Mouse (Mus musculus) C2C12 (cell line): ENCODE results near the gene Ctsf. TPM values are rescaled to one million over a fixed set of nuclear protein-coding genes. Genes with fewer than 3 reads are reported as not detected.

Experiments
- H3K27me3 ChIP-seq: one replicate; pipeline ENCODE4 v1.6.1; 2011; ENCODE audit not compliant: control insufficient read depth, insufficient read depth, insufficient read length
- H3K36me3 ChIP-seq: one replicate; pipeline ENCODE4 v1.6.1; 2011; ENCODE audit not compliant: control insufficient read depth, insufficient read depth
- H3K4me3 ChIP-seq: one replicate; pipeline ENCODE4 v1.5.1; 2011; ENCODE audit warnings: mild to moderate bottlenecking, control low read depth; ENCODE audit not compliant: poor library complexity, insufficient read depth, severe bottlenecking
- H3K79me2 ChIP-seq: one replicate; pipeline ENCODE4 v1.6.1; 2011; ENCODE audit not compliant: control insufficient read depth, insufficient read depth
- H3K79me3 ChIP-seq: one replicate; pipeline ENCODE4 v1.6.1; 2011; ENCODE audit warnings: low read depth, control low read depth
- H3ac ChIP-seq: one replicate; pipeline ENCODE3; 2011; ENCODE audit warnings: low read depth; ENCODE audit not compliant: control insufficient read depth, insufficient read length
- CEBPB ChIP-seq: IDR thresholded peaks from one replicate; pipeline ENCODE4 v1.6.1; 2011; ENCODE audit warnings: low read depth, mild to moderate bottlenecking, control low read depth, moderate library complexity
- CTCF ChIP-seq: IDR thresholded peaks from one replicate; pipeline ENCODE4 v1.5.1; 2011; ENCODE audit not compliant: control insufficient read depth, insufficient read depth, insufficient read length
- FOSL1 ChIP-seq: IDR thresholded peaks from one replicate; pipeline ENCODE4 v1.8.0; 2011; ENCODE audit warnings: mild to moderate bottlenecking, low read length; ENCODE audit not compliant: poor library complexity, insufficient read depth, severe bottlenecking
- MAX ChIP-seq: IDR thresholded peaks from one replicate; pipeline ENCODE4 v1.6.1; 2011; ENCODE audit warnings: mild to moderate bottlenecking, control low read depth
- MYOD1 ChIP-seq: IDR thresholded peaks from one replicate; pipeline ENCODE4 v1.6.1; 2011; ENCODE audit warnings: low read depth; ENCODE audit not compliant: control insufficient read depth, insufficient read length
- MYOG ChIP-seq: IDR thresholded peaks from one replicate; pipeline ENCODE4 v1.6.1; 2011; ENCODE audit not compliant: control insufficient read depth, insufficient read length; ENCODE audit errors: extremely low read depth
- USF1 ChIP-seq: IDR thresholded peaks from one replicate; pipeline ENCODE4 v1.6.1; 2011; ENCODE audit warnings: low read depth, mild to moderate bottlenecking, control low read depth, moderate library complexity
- polyA plus RNA-seq: library from polyadenylated mRNA; unstranded; fragments of >200 nt; fragmentation: generic; extraction: Trizol; gene quantifications from one replicate; pipeline ENCODE4 v1.2.1, GENCODE M21; 2012; ENCODE audit warnings: missing spikeins

The Ctsf gene
- polyA plus RNA-seq, 1 experiment, result 1.2 TPM

DNA sequence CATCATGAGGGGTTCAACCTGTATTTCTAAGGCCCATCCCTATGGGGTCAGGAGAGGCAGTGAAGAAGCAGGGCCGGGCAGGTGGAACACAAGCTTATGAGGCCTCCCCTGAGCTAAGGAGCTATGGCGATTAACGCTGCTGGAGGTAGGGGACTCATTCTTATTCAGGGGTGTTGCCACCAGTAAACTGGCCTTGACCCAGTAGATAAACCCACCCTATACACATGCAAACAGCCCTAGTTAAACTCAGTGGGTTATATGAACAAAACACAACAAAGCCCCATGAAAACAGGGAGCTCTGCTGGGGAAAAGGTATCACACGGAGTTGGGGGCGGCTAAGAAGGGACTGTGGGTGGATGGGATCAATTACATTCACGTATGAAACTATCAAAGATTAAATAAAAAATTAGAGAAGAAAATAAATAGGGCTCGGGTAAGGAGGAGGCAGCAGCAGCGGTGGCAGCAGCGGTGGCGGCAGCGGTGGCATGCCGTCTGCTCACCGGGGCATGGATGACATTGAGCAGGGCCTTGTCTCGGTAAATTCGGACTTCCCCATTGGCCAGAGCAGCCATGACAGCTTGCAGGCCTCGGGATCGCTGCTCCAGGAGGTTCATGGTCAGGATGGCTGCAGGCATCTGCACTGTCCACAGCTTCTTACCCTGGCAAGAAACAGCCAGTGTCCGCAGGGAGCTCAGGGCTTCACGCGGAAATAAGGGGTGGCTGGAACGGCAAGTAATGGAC lies 42.0 kb downstream of the Ctsf start:
- no peaks in the 10 kb centered on the region for H3K27me3 ChIP-seq
- no peaks in the 10 kb centered on the region for H3K36me3 ChIP-seq
- TF ChIP-seq MAX (no peak), FOSL1 (no peak), MYOG (no peak), CTCF (no peak), MYOD1 (no peak), CEBPB (no peak), USF1 (no peak)
- no peaks in the 10 kb centered on the region for H3K79me2 ChIP-seq
- H3K79me3 ChIP-seq, result no peaks in the 10 kb centered on the region
- no peak overlapping the region for H3K4me3 ChIP-seq
- no peak overlapping the region for H3ac ChIP-seq

DNA sequence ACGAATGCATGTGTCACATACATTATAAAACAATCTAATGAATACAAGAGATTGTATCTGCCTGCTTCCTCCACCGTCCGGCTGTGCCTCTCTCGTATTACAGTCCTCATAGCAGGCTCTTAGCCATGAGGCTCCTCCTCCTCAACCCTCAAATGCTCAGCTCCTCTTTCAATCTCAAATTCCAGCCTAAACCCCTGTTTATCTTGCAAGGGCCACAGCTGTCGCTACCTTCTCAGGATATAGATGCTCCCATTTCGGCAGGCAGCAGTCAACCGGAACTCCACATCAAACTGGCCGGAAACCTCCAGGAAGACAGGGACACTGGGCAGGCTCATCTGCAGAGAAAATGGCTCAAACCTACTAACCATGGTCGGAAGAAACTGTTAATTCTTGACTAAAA lies 44.0 kb downstream of the Ctsf start:
- no peaks in the 10 kb centered on the region for H3K79me3 ChIP-seq
- no peak overlapping the region for H3K4me3 ChIP-seq
- no peaks in the 10 kb centered on the region for H3K27me3 ChIP-seq
- no peaks in the 10 kb centered on the region for H3K36me3 ChIP-seq
- no peak overlapping the region for H3ac ChIP-seq
- H3K79me2 ChIP-seq, result no peaks in the 10 kb centered on the region
- no peak for TF ChIP-seq CTCF
- no peak for TF ChIP-seq CEBPB
- TF ChIP-seq FOSL1, result no peak
- TF ChIP-seq MAX, result no peak
- peak; percentile 17 for TF ChIP-seq MYOD1
- TF ChIP-seq USF1, result no peak
- no peak for TF ChIP-seq MYOG

DNA sequence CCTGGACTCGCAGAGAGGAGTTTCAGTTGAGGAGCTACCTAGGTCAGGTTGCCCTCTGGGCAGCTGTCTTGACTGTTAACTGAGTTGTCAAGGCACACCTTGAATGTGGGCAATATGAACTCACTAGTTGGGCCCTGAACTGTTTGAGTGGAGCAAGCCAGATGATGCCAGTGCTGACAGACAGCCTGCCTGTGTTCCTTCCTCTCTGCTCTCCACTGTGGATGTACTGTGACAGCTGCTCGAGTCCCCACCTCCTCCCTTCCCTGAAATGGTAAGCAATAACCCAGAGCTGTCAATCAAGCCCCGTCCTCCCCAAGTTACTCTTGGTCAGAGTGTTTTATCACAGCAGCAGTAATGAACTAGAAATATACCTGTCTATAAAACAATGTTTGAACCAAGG lies 45.0 kb downstream of the Ctsf start:
- Histone ChIP-seq H3K27me3 (no peaks in the 10 kb centered on the region), H3K4me3 (no peak overlapping the region), H3ac (no peak overlapping the region), H3K79me3 (no peaks in the 10 kb centered on the region), H3K36me3 (no peaks in the 10 kb centered on the region), H3K79me2 (no peaks in the 10 kb centered on the region)
- TF ChIP-seq CTCF (no peak), FOSL1 (no peak), CEBPB (no peak), MAX (no peak), USF1 (no peak), MYOD1 (no peak), MYOG (no peak)

DNA sequence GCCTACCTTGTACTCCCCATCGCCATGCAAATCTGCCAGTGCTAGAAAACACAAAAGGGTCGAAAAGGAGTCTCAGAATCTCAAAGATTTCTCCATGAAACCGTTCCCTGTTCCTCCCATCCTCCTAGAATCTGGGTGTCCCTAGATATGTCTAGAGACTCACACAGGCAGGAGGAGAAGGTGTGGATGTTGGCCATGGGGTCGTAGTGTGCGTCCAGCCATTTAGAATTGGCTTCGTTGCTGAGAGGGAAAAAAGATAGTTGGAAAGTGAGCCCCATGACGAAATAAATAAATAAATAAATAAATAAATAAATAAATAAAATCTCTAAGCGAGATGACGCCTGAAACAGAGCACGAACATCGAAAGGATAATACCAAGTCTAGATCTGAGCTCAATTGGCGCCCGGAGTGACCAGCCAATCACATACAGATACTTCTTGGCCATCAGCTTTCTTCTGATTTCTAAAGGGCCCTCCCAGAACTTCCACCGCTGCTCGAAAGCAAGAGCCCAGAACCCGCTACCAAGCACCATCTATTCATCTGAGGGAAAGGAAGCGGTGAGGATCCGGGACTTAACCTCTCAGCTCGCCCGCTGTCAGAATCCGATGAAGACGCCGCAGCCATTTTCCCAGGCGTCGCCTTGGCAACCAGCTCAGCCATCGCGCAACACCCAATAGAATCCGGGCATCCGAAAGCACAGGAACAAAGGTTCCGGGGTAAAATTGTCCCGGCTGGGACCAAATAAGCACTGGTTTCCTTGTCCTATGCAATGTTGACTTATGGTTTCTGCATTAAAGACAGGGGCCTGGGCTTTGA lies 51.3 kb downstream of the Ctsf start, which contains the start of gene Bbs1:
Gene Bbs1 (minus strand): TSS at position 650 of the 816 bp plus-strand sequence.
- TF ChIP-seq FOSL1 (no peak), CTCF (no peak), USF1 (no peak), MAX (no peak), MYOG (no peak), CEBPB (no peak), MYOD1 (no peak)
- Histone ChIP-seq H3K79me2 (no peaks in the 10 kb centered on the region), H3K27me3 (no peaks in the 10 kb centered on the region), H3K79me3 (no peaks in the 10 kb centered on the region), H3K4me3 (peak within 1 kb of the TSS; percentile 44), H3ac (peak within 1 kb of the TSS; percentile 65), H3K36me3 (peaks cover 24% of the 10 kb centered on the region)

DNA sequence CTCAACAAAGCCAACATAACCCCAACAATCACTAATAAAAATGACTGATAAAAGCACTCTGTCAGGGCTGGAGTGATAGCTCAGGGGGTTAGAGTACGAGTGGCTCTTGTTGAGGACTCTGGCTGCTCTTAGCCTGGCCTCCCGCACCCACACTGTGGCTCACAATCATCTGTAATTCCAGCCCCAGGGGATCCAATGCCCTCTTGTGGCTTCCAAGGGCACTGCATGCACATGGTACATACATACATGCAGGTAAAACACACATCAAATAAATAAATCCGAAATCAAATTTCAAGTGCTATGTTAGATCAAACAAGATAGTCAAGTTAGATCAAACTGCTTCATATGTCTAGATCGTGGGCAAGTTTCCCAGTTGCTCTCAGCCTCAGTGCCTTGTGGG lies 53.2 kb downstream of the Ctsf start:
- TF ChIP-seq FOSL1 (no peak), CTCF (peak; percentile 12), USF1 (no peak)
- Histone ChIP-seq H3K4me3 (no peak overlapping the region), H3K36me3 (peaks cover 38% of the 10 kb centered on the region), H3ac (no peak overlapping the region), H3K79me2 (no peaks in the 10 kb centered on the region), H3K27me3 (no peaks in the 10 kb centered on the region), H3K79me3 (no peaks in the 10 kb centered on the region)
